Mouse (Mus musculus) right cerebral cortex, postnatal 36 days (tissue): ENCODE measurements around the gene Oas1f.
"Not testable (repeated sequence)": the region's sequence is repeated elsewhere in the genome, so short reads cannot be mapped to it uniquely, and the experiment has no call there.

ENCODE experiments used
- DNase-seq, 2 experiments: peaks; one replicate each; pipeline ENCODE4 v3.0.0; 2022; ENCODE audit warnings: low spot score in 2 of 2, mixed read lengths in 1 of 2

Gene Oas1f

DNA sequence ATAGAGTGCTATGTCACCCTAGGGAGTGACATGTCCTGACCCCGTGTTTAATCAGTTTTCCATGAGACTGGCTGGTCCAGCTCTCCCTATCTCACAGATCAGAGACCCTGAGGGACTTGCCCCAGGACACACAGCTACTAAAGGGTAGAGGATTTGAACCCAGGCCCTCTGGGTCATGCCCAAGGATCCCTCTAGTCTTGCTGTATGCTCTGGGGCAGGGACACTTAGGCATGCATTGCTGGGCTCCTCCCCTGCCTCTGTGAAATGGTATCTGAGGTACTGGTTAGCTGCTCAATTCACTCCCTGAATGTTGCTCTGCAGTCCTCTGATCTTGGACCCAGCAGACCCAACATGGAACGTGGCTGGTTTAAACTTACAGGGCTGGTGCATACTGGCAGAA is 24.3 kb downstream of the Oas1f start:
- DNase-seq, result no peak

DNA sequence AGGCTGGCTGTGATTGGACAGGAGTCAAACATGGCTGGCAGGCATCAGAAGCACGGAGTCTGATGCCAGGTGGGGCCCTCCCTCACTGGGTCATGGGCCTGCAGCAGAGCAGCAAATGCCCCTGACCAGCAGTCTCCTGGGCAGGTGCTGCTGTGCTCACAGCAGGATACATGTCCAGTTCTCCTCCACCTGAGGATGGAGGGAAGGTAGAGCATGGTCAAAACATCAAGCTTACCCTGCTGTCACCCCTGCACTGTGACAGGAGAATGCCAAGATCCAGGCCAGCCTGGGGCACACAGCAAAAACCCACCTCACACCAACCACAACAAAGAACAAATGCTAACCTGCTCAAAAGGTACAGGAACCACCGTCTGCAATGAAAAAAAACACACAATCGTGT is 29.7 kb downstream of the Oas1f start:
- not testable (repeated sequence) for DNase-seq

GRCm38 (mm10) chr5:120877407-120877806 is 30.2 kb downstream of the Oas1f start:
- DNase-seq, result not testable (repeated sequence)

DNA sequence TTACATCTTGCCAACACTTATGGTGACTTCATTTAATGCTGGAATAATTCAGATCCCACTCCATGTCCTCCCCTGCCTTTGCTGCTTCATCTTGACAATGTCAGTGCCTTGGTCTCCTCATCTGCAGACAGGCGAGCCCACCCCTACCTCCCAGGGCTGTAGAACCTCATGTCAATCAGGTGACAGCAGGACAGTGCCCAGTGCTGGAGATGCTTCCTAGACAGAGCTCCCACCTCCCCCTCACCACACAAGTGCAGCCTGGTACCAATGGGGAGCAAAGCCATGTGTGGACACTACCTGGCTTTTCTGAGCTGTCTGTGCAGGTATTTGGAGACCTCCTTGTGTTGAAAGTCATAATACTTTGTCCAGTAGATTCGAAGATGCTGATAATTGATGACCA is 31.6 kb downstream of the Oas1f start:
- not testable (repeated sequence) for DNase-seq

DNA sequence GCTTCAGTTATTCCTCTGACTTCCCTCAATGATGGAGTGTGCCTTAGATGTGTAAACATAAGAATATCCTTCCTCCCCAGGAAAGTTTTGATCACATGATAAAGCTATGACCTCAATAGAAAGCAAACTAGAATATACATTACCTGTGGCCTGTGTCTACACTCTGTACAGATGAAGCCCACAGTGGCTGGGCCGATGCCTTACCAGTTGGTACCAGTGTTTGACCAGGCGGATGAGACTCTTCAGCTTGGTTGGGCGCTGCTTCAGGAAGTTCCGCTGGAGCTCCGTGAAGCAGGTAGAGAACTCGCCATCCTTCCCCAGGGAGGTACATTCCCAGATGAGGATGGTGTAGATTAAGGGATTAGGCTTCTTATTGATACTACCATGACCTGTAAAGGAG is 34.5 kb downstream of the Oas1f start:
- DNase-seq, result not testable (repeated sequence)

DNA sequence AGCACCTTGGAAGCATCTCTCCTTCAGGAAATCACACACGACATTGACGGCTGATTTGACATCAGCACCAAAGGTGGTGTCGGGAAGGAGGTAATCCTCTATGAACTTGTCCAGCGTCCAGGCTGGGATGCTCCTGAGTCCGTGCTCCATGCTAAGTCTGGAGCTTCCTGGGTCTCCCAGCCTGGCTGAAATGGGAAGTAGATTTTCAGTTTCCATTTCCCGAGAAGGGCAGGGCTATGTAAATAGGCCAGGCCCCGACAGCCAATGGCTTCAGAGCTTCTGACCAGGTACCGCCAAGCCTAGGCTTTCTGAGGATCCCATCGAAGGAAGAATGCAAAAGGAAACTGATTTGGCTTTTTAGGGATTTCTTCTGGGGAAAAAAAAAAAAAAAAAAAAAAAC is 40.2 kb downstream of the Oas1f start, which contains the start of gene Oas1g:
Oas1g (minus strand) TSS at position 201 of the 400 bp plus-strand sequence.
- DNase-seq, result not testable (repeated sequence)

DNA sequence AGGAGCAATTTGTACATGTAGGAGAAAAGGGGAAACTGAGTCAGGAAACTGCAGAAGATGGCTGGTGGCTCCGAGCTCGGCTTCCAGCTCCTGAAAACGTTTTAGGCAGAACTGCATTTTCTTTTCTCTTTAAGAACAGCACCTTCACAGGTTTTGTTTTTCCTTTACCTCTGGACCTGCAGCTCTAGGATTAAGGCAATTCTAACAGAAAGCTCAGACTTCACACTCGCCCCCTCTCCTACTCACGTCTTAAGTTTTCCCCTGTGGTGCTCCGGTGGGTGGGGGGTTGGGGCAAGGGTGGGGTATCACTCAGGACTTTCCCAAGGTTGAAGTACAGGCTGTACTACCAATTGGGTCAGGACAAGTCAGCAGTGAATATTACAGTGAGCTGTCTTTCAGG is 40.7 kb downstream of the Oas1f start:
- DNase-seq, result no peak

DNA sequence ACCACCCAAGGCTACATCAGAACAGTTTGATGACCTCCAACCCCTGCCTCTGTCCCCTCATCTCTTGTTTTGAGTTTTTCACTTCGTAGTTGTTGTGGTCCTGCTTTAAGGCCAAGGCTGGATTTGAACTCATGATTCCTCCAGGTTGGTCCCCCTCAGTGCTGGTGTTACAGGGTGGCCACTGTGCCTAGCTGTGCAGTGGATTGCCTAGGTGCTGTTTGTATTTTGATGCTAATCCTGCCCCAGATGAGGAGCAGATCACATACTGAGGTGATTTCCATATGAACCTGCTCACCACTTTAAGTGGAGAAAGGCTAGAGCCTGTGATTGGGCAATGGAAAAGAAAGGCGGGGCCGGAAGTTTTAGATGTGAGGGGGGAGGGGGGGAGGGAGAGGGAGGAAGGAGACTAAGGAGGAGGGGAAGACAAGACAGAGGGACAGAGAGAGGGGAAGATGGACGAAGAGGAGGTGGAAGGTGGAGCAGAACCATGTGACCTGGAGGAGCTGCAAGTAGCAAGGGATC is 41.2 kb downstream of the Oas1f start:
- not testable (repeated sequence) for DNase-seq

DNA sequence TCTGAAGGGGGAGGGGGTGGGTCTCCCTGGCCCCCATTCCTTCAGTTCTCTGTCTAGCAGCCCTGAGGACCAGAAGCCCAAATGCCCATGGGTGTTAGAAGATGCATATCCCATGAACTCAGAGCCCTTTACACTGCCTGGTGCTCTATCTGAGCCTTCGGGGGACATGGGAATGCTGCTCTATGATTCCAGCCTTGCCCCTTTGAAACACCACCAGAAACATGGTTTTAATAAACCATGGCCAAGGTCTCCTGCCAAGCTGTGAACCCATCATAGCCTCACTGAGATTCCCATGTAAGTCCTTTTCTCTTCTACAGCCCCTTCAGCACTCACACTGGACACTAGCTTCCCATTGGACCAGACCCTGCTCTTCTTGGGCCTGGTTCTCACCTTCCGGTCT is 42.9 kb downstream of the Oas1f start:
- no peak for DNase-seq

DNA sequence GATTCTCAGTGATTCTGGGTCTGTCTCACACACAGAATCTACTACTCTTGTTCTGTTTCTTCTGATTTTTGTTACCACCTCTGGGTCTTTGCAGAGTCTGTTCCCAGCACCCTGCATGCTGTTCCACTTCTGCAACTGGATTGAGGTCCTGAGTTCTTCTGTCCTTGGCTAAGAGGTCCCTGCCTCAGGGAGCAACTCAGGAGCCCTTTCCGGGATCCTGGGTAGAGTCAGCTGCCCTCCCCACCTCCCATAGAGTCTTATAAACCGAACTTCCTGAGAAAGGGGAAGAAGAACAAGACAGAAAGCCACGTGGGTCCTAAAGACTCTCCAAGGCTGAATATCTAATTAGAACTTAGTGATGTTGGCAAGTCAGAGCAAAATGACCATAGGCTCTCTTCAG is 43.8 kb downstream of the Oas1f start:
- DNase-seq, result no peak

DNA sequence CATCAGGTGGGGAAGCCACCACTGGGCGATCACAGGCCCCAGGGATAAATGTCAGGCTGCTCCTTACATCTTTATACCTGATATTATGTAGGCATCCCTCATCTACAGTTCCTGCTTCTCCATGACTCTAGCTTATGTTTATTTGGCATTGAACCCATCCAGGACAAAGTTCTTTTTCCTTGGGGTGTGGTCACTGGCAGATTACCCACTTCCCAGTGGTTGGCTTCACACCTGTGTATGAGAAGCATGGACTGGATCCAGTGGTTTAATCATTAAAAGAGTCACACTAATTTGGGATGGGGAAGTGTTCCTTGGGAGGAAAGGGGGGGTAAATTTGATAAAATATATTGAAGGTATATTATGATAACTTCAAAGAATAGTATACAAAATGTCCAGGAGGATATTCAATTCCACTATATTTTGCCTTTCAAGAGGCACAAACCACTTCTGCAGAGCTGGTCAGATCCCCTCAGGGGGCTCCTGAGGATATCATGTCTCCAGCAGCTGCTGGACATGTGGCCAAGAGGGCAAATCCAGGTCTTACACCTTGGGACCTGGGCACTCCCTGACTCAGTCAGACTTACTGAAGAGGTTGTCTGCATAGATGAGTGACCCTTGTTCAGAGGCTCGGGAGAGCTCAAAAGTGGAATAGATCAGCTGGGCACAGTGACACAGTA is 44.5 kb downstream of the Oas1f start:
- DNase-seq, result not testable (repeated sequence)

DNA sequence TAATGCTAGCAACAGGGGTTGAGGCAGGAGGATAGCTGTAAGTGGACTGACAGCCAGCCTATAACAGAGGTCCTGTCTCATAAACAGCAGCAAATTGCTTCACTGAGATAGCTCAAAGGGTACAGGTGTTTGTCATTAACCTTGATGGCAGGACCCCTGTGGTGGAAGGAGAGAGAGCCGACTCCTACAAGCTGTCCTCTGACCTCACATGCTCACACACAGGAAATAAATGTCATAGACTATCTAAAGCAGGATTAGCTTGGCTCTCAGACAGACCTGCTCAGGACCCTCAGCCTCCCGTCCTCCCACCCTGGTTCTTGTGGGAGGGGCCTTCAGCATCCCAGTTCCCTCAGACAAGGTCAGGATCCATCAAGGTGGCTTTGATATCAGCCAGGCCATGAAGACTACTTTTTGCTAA is 45.1 kb downstream of the Oas1f start:
- DNase-seq, result no peak

- DNase-seq, result not testable (repeated sequence)
These were observed 46.7 kb downstream of the Oas1f start for GRCm38 (mm10) chr5:120893866-120894265.

GRCm38 (mm10) chr5:120894692-120895091 is 47.5 kb downstream of the Oas1f start:
- not testable (repeated sequence) for DNase-seq

- no peak for DNase-seq
These were observed 48.2 kb downstream of the Oas1f start for GRCm38 (mm10) chr5:120895231-120895900.

- no peak for DNase-seq
These were observed 51.1 kb downstream of the Oas1f start for GRCm38 (mm10) chr5:120898307-120898706.

- no peak for DNase-seq
These were observed 51.6 kb downstream of the Oas1f start for GRCm38 (mm10) chr5:120898726-120899125.

- no peak for DNase-seq
These were observed 53.5 kb downstream of the Oas1f start for GRCm38 (mm10) chr5:120900666-120901065.

- no peak for DNase-seq
These were observed 54.9 kb downstream of the Oas1f start for GRCm38 (mm10) chr5:120902056-120902455.

DNA sequence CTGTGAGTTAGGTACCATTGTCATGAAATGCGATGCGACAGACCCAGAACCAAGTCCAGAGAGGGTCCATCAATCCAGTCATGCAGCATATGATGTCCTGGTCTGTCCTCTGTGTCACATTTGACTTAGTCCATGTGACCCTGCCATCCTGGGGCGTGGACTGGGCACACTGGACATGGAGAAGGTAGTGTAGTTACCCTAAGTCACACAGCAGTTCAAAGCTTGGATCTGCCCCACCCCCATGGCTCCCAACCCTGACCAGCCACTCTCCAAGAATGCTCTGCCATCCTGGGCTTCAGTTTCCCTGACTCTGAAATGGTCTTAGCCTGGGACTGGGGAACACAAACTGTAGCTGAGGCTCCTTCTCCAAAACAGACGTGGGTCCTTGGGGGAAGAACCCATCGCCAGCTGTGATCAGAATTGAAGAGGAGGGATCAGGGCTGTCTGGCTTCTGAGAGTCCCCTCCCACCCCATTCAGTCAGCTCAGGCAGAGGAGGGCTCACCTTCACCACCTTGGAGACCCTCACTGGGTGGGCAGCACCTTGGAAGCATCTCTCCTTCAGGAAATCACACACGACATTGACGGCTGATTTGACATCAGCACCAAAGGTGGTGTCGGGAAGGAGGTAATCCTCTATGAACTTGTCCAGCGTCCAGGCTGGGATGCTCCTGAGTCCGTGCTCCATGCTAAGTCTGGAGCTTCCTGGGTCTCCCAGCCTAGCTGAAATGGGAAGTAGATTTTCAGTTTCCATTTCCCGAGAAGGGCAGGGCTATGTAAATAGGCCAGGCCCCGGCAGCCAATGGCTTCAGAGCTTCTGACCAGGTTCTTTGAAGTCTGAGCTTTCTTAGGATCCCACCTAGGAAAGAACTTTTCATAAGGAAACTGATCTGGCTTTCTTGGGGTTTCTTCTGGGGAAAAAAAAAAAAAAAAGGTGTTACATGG is 59.9 kb downstream of the Oas1f start, which contains the start of gene Oas1a:
Oas1a (minus strand) TSS at position 731 of the 943 bp plus-strand sequence.
- DNase-seq, result not testable (repeated sequence)
